Mouse (Mus musculus) left cerebral cortex, adult 6 months (tissue): ENCODE data around the gene C1qtnf9. TPM values are rescaled to one million over a fixed set of nuclear protein-coding genes. Genes with fewer than 3 reads are reported as not detected.

ENCODE experiments used
- long read RNA-seq, 2 experiments: library from polyadenylated mRNA; unstranded; transcript quantifications; one replicate each; pipeline ENCODE4 v2.0.0; 2019 to 2020
- polyA plus RNA-seq: library from polyadenylated mRNA; unstranded; fragments of <200 nt; fragmentation: Nextera tagmentation; gene quantifications from 2 replicates; pipeline ENCODE4 v1.2.3, GENCODE M21; 2021

C1qtnf9 gene
- polyA plus RNA-seq, result 0.18 TPM in 1 of 2 replicates, not detected in the other
- long read RNA-seq, experiment 1, result 0 reads
- long read RNA-seq, experiment 2, result 0 reads

GRCm38 (mm10) chr14:60767884-60768283 lies at the start of gene C1qtnf9:
Gene C1qtnf9 (plus strand): TSS chr14:60768134.

GRCm38 (mm10) chr14:60784427-60785315 lies 16.7 kb downstream of the C1qtnf9 start, which contains the start of gene Mipep:
Gene Mipep (plus strand): TSS chr14:60784573.

Other genes starting within 250 kb of the C1qtnf9 start
- gene Spata13, start 134.1 kb upstream of the C1qtnf9 start, polyA plus RNA-seq, result 2.2 and 4.0 TPM in 2 replicates
- gene Mipep, start 16.4 kb downstream of the C1qtnf9 start, polyA plus RNA-seq, result 12.2 and 23.8 TPM in 2 replicates